Mouse (Mus musculus) lung, embryonic 15.5 days (tissue): Measurements from ENCODE around the gene Tbx21. TPM values are rescaled to one million over a fixed set of nuclear protein-coding genes. Genes with fewer than 3 reads are reported as not detected.
A peak's percentile ranks its signal among the peaks of the same experiment; 100 is the strongest.

Source experiments
- ATAC-seq: fragments of 200-750 bp; cut with Nextera tagmentation; 2 replicates; pipeline ENCODE4 v1.8.0; 2017; ENCODE audit warnings: moderate number of reproducible peaks, borderline replicate concordance; ENCODE audit not compliant: low FRiP score, low TSS enrichment; ENCODE audit errors: extremely low read depth
- H3K27ac ChIP-seq: fragments of 300-500 bp; sonication (generic); 2 replicates; pipeline ENCODE4 v1.5.1; 2015; ENCODE audit warnings: moderate library complexity, mild to moderate bottlenecking, inconsistent platforms
- H3K27me3 ChIP-seq: fragments of 300-500 bp; sonication (generic); 2 replicates; pipeline ENCODE4 v1.6.1; 2015; ENCODE audit warnings: inconsistent platforms
- H3K36me3 ChIP-seq: fragments of 300-500 bp; sonication (generic); 2 replicates; pipeline ENCODE4 v1.6.1; 2015; ENCODE audit warnings: inconsistent platforms
- H3K4me1 ChIP-seq: fragments of 300-500 bp; sonication (generic); 2 replicates; pipeline ENCODE4 v1.6.1; 2015; ENCODE audit warnings: inconsistent platforms
- H3K4me2 ChIP-seq: fragments of 300-500 bp; sonication (generic); 2 replicates; pipeline ENCODE4 v1.6.1; 2015; ENCODE audit warnings: inconsistent platforms, mild to moderate bottlenecking, moderate library complexity
- H3K4me3 ChIP-seq: fragments of 300-500 bp; sonication (generic); 2 replicates; pipeline ENCODE4 v1.5.1; 2015; ENCODE audit warnings: mild to moderate bottlenecking, inconsistent platforms
- H3K9ac ChIP-seq: fragments of 300-500 bp; sonication (generic); 2 replicates; pipeline ENCODE4 v1.6.1; 2015; ENCODE audit warnings: inconsistent platforms
- H3K9me3 ChIP-seq: fragments of 300-500 bp; sonication (generic); 2 replicates; pipeline ENCODE4 v1.6.1; 2016; ENCODE audit warnings: inconsistent platforms
- WGBS: fragments of 180-500 bp; shearing (Covaris S2); methylation state at CpG from one replicate; pipeline ENCODE4 v1.1.7; 2015; 5-methylcytosine and 5-hydroxymethylcytosine counted together
- polyA plus RNA-seq: library from polyadenylated mRNA; unstranded; fragments of >200 nt; fragmentation: Nextera tagmentation; extraction: Ambion mirVana; gene quantifications from 2 replicates; pipeline ENCODE4 v1.2.1, GENCODE M21; 2015

Gene Tbx21
- polyA plus RNA-seq, 1 experiment from 2014 or later = 0.07 TPM

DNA sequence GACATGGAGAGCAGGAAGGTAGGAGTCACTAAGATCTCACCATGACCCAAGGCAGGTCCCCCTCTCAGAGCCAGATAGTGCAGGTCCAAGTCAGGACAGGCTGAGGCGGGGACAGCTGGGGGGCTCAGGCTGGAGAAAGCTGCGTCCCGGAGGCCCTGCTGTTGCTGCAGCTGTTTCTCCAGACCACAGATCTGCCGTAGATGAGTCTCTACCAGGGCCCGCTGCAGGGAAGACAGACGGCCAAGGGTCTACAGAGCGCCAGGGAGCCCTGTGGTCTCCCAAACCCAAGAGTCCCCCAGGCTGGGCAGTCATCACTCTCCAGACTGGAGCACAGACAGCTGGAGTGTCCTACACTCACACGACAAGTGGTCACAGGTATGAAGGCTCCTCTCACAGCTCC, 32.2 kb upstream of the Tbx21 start:
- no peaks in the 10 kb centered on the region for H3K9me3 ChIP-seq
- H3K4me3 ChIP-seq = no peak overlapping the region
- peaks cover 14% of the 10 kb centered on the region; the same call in 1 of the 2 replicates for H3K36me3 ChIP-seq
- H3K27me3 ChIP-seq = no peaks in the 10 kb centered on the region
- H3K4me1 ChIP-seq = peaks cover 43% of the 10 kb centered on the region
- no peak for ATAC-seq
- H3K27ac ChIP-seq = no peak overlapping the region
- no peak overlapping the region for H3K9ac ChIP-seq
- WGBS = 80% methylated on average over 8 of the region's 8 CpGs
- H3K4me2 ChIP-seq = no peak overlapping the region

GRCm38 (mm10) chr11:97146724-97147123, 31.6 kb upstream of the Tbx21 start:
- ATAC-seq = no peak
- no peaks in the 10 kb centered on the region for H3K27me3 ChIP-seq
- no peaks in the 10 kb centered on the region for H3K9me3 ChIP-seq
- H3K9ac ChIP-seq = no peak overlapping the region
- no peak overlapping the region for H3K27ac ChIP-seq
- H3K4me1 ChIP-seq = peaks cover 40% of the 10 kb centered on the region
- H3K4me2 ChIP-seq = peak overlapping the region; percentile 29
- WGBS = 4% methylated on average over 8 of the region's 8 CpGs
- H3K4me3 ChIP-seq = no peak overlapping the region
- peaks cover 14% of the 10 kb centered on the region; the same call in 1 of the 2 replicates for H3K36me3 ChIP-seq

GRCm38 (mm10) chr11:97145951-97146350, 30.8 kb upstream of the Tbx21 start:
- Histone ChIP-seq H3K9ac (no peak overlapping the region), H3K4me2 (no peak overlapping the region), H3K36me3 (peaks cover 14% of the 10 kb centered on the region; the same call in 1 of the 2 replicates), H3K4me3 (no peak overlapping the region), H3K9me3 (no peaks in the 10 kb centered on the region), H3K27me3 (no peaks in the 10 kb centered on the region), H3K4me1 (peaks cover 37% of the 10 kb centered on the region), H3K27ac (no peak overlapping the region)
- no peak for ATAC-seq
- 47% methylated on average over 9 of the region's 9 CpGs for WGBS

GRCm38 (mm10) chr11:97145320-97145719, 30.2 kb upstream of the Tbx21 start:
- Histone ChIP-seq H3K36me3 (peaks cover 14% of the 10 kb centered on the region; the same call in 1 of the 2 replicates), H3K4me1 (peaks cover 37% of the 10 kb centered on the region), H3K9me3 (no peaks in the 10 kb centered on the region), H3K27ac (no peak overlapping the region), H3K4me3 (no peak overlapping the region), H3K4me2 (no peak overlapping the region), H3K9ac (no peak overlapping the region), H3K27me3 (peaks cover 5% of the 10 kb centered on the region; the same call in 1 of the 2 replicates)
- no peak for ATAC-seq
- WGBS = 38% methylated on average over 2 of the region's 2 CpGs

- ATAC-seq = no peak
- 71% methylated on average over 9 of the region's 9 CpGs for WGBS
- no peak overlapping the region for H3K4me2 ChIP-seq
- no peak overlapping the region for H3K4me3 ChIP-seq
- H3K27me3 ChIP-seq = peaks cover 14% of the 10 kb centered on the region
- H3K36me3 ChIP-seq = peaks cover 22% of the 10 kb centered on the region
- H3K27ac ChIP-seq = no peak overlapping the region
- H3K9ac ChIP-seq = no peak overlapping the region
- peaks cover 34% of the 10 kb centered on the region for H3K4me1 ChIP-seq
- H3K9me3 ChIP-seq = no peaks in the 10 kb centered on the region
Observed at GRCm38 (mm10) chr11:97143196-97143900, 28.2 kb upstream of the Tbx21 start.

- Histone ChIP-seq H3K27ac (peak overlapping the region; percentile 22; the same call in 1 of the 2 replicates), H3K4me3 (no peak overlapping the region), H3K9ac (no peak overlapping the region), H3K9me3 (no peaks in the 10 kb centered on the region), H3K4me1 (peaks cover 28% of the 10 kb centered on the region), H3K36me3 (peaks cover 19% of the 10 kb centered on the region), H3K4me2 (no peak overlapping the region), H3K27me3 (peaks cover 14% of the 10 kb centered on the region)
- 56% methylated on average over 8 of the region's 8 CpGs for WGBS
- ATAC-seq = no peak
Observed at GRCm38 (mm10) chr11:97142159-97142608, 27.1 kb upstream of the Tbx21 start.

GRCm38 (mm10) chr11:97140811-97141210, 25.7 kb upstream of the Tbx21 start:
- no peaks in the 10 kb centered on the region for H3K9me3 ChIP-seq
- whole genome bisulfite sequencing = 64% methylated on average over 4 of the region's 4 CpGs
- ATAC-seq = no peak
- no peak overlapping the region for H3K9ac ChIP-seq
- no peak overlapping the region for H3K4me3 ChIP-seq
- H3K4me1 ChIP-seq = peaks cover 16% of the 10 kb centered on the region
- H3K36me3 ChIP-seq = peaks cover 14% of the 10 kb centered on the region
- H3K4me2 ChIP-seq = no peak overlapping the region
- no peak overlapping the region for H3K27ac ChIP-seq
- peaks cover 14% of the 10 kb centered on the region for H3K27me3 ChIP-seq

- H3K27me3 ChIP-seq = peaks cover 14% of the 10 kb centered on the region
- H3K4me1 ChIP-seq = peaks cover 16% of the 10 kb centered on the region
- H3K4me3 ChIP-seq = peak overlapping the region; percentile 33
- peak overlapping the region; percentile 67 for H3K4me2 ChIP-seq
- ATAC-seq = peak; percentile 3; the same call in 1 of the 2 replicates
- H3K36me3 ChIP-seq = peaks cover 9% of the 10 kb centered on the region; the same call in 1 of the 2 replicates
- H3K27ac ChIP-seq = no peak overlapping the region
- H3K9ac ChIP-seq = peak overlapping the region; percentile 15; the same call in 1 of the 2 replicates
- WGBS = 24% methylated on average over 15 of the region's 15 CpGs
- H3K9me3 ChIP-seq = no peaks in the 10 kb centered on the region
Observed at GRCm38 (mm10) chr11:97139256-97139655, 24.1 kb upstream of the Tbx21 start.

GRCm38 (mm10) chr11:97138554-97139226, 23.6 kb upstream of the Tbx21 start:
- H3K4me3 ChIP-seq = peak overlapping the region; percentile 33
- ATAC-seq = peak; percentile 16; the same call in 1 of the 2 replicates

DNA sequence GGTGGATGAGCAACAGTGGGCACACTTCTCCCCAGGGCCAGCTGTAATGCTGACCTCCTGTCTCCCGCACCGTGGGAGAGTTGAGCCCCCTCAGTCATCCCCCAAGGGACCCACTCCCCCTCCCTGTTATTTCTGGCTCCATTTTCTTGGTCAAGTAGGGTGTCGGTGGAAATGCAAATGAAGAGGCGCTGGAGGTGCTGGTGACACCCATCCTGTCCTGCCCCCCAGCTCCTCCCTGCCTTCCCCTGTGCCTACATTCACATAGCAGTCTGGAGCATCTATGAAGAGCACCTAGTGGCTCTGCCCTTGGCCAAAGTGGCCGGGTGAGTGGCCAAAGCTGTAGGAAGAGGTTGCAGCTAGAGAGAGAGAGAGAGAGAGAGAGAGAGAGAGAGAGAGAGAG, 18.1 kb upstream of the Tbx21 start:
- 43% methylated on average over 5 of the region's 5 CpGs for WGBS
- Histone ChIP-seq H3K27ac (no peak overlapping the region), H3K9me3 (no peaks in the 10 kb centered on the region), H3K36me3 (0 out of 2 replicates have a peak, but pooled peaks cover under 1% of the 10 kb centered on the region), H3K4me2 (no peak overlapping the region), H3K27me3 (peaks cover 3% of the 10 kb centered on the region), H3K4me3 (no peak overlapping the region), H3K9ac (no peak overlapping the region), H3K4me1 (peaks cover under 1% of the 10 kb centered on the region; the same call in 1 of the 2 replicates)
- no peak for ATAC-seq

More at GRCm38 (mm10) chr11:97138554-97139226, 23.6 kb upstream of the Tbx21 start:
- peaks cover 9% of the 10 kb centered on the region; the same call in 1 of the 2 replicates for H3K36me3 ChIP-seq
- H3K27ac ChIP-seq = no peak overlapping the region
- peaks cover 14% of the 10 kb centered on the region for H3K27me3 ChIP-seq
- peak overlapping the region; percentile 15; the same call in 1 of the 2 replicates for H3K9ac ChIP-seq
- peak overlapping the region; percentile 67 for H3K4me2 ChIP-seq
- H3K9me3 ChIP-seq = no peaks in the 10 kb centered on the region
- H3K4me1 ChIP-seq = peaks cover 16% of the 10 kb centered on the region
- WGBS = 32% methylated on average over 69 of the region's 69 CpGs

DNA sequence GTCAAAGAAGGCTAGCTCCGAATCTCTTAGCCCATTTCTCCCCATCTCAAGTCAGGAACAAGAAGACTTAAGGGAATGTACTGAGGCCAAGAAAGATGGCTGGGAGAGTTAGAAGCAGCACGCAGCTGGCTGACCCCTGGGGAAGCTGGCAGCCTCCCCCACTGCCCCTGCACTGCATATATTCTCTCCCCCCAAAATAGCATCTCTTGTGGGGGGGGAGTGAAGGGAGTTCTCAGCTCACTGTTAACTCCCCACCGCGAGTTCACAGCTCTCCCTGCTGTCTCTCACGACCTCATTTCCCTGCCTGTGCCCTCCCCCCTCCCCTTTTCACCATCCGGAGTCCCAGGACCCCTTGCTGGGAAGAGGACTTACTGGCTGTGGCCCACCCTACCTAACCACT, 17.1 kb upstream of the Tbx21 start:
- Histone ChIP-seq H3K27ac (no peak overlapping the region), H3K4me1 (peaks cover 3% of the 10 kb centered on the region; the same call in 1 of the 2 replicates), H3K4me3 (no peak overlapping the region), H3K9me3 (no peaks in the 10 kb centered on the region), H3K27me3 (peaks cover 3% of the 10 kb centered on the region; the same call in 1 of the 2 replicates), H3K9ac (no peak overlapping the region), H3K4me2 (no peak overlapping the region), H3K36me3 (no peaks in the 10 kb centered on the region)
- 18% methylated on average over 6 of the region's 6 CpGs for WGBS
- ATAC-seq = no peak

- Histone ChIP-seq H3K4me1 (peaks cover 5% of the 10 kb centered on the region), H3K27ac (no peak overlapping the region), H3K4me3 (no peak overlapping the region), H3K4me2 (no peak overlapping the region), H3K27me3 (peaks cover 3% of the 10 kb centered on the region; the same call in 1 of the 2 replicates), H3K9me3 (no peaks in the 10 kb centered on the region), H3K9ac (no peak overlapping the region), H3K36me3 (no peaks in the 10 kb centered on the region)
- WGBS = 61% methylated on average over 2 of the region's 2 CpGs
- ATAC-seq = no peak
Observed at GRCm38 (mm10) chr11:97131683-97132082, 16.6 kb upstream of the Tbx21 start.
